Mouse (Mus musculus): ENCODE results near the gene Cox7a1.

DNA sequence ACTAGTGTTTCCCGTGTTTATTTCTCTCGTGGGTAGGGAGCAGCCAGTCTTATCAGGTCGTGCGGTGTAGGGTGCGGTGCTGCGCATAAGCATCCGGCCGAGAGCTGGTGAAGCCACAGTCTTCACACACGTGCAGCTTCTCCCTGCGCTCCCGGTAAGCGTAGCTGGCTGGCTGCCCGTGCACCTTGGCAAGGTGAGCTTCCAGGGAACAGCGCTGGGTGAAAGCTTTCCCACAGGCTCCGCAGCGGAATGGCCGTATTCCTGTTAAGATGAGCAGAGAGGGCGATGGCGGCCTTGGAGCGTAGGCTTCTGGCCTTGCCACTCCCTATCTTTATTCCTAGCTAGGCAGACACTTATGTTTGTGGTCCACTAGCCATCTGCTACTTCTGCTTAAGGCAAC lies 49.4 kb downstream of the Cox7a1 start:
- TF ChIP-seq CTCF (IDR thresholded peaks at IDR 0.05; ENCODE audit: control insufficient read depth, insufficient read depth, low read length) (no peak), POLR2A (IDR thresholded peaks at IDR 0.05; ENCODE audit: borderline replicate concordance, control insufficient read depth, low read depth, low read length) (no peak)
